Mouse (Mus musculus): ENCODE measurements around the gene Zc3hav1. TPM values are rescaled to one million over a fixed set of nuclear protein-coding genes. Genes with fewer than 3 reads are reported as not detected.
A peak's percentile ranks its signal among the peaks of the same experiment; 100 is the strongest.

Gene Zc3hav1
- 2.3 and 2.5 TPM in 2 replicates for polyA plus RNA-seq (2012; rRNA removed)

DNA sequence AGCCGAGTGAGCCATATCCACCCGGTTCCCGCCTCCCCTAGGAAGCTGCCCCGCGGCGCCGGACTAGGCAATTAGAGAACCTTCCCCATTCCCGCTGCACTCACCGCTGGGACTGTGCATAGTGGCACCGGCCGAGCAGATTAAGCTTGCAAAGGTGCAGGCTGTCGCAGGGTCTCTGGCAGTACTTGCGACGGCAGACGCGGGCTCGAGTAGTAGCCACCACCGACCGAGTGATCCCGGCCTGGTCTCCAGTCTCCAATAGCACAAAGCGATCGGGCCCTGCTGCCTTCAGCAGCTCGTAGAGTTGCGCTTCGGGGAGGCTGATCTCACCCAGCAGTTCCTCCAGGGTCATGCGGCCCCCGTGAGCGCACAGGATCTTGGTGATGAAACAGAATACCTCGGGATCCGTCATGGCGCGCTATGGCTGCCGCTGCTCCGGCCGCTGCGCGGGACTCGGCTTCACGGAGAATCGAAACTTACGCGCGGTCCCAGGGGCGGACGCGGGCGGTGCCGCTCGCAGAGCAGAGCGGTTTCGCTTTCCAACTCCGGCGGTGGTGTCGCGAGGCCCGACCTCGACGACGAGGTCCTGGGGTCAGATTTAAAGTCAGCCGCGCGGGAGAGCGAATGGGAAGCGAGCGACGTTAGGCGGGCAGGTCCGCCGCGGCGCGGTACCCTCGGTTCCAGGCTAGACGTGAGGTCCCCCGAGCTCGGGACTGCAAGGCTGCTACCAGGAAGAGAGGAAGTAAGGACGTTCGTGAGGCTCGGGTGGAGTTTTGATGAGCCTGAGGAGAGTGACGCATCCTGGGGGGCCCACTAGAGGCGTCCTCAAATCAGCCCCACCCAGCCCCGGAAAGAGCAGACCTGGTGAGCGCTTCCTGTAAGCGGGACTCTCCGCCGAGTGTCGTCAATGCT is at the start of gene Zc3hav1:
Zc3hav1 (minus strand) TSS at position 793 of the 912 bp plus-strand sequence.
- Histone ChIP-seq H3K36me3 (ENCODE audit: control insufficient read depth, insufficient read depth, low read length) (no peaks in the 10 kb centered on the region), H3K4me1 (ENCODE audit: control insufficient read depth, insufficient read depth, low read length) (peaks cover 6% of the 10 kb centered on the region), H3K27me3 (ENCODE audit: control insufficient read depth, insufficient read depth, low read length) (no peaks in the 10 kb centered on the region), H3K27ac (ENCODE audit: control insufficient read depth, insufficient read depth, low read depth, low read length) (peak within 1 kb of the TSS; percentile 57), H3K4me3 (ENCODE audit: control insufficient read depth, low read depth, low read length) (peak within 1 kb of the TSS; percentile 86)
- TF ChIP-seq POLR2A (IDR thresholded peaks at IDR 0.05; ENCODE audit: control insufficient read depth, low read depth, low read length) (peak; percentile 42; the same call in 1 of the 2 replicates), CTCF (IDR thresholded peaks at IDR 0.05; ENCODE audit: control insufficient read depth, insufficient read depth, insufficient replicate concordance, low read depth, low read length) (no peak)

DNA sequence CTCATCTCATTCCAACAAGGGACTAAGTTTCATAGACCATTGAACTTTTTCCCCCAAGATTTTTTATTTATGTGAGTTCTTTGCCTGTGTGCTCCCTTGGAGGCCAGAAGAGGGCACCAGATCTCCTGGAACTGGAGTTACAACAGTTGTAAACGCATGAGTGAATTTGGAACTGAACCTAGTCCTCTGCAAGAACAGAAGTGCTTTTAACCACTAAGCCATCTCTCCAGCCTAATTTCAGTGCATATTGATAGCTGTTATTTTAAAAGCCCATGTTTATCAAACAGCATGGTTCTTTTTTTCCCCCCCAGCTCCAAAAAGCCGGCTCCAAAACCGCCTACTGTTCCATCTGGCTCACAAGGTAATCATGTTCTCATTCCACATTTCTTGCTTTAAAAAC is 35.3 kb upstream of the Zc3hav1 start:
- no peak overlapping the region for H3K27ac ChIP-seq (ENCODE audit: control insufficient read depth, insufficient read depth, low read depth, low read length)
- no peak overlapping the region for H3K4me3 ChIP-seq (ENCODE audit: control insufficient read depth, low read depth, low read length)
- no peaks in the 10 kb centered on the region for H3K27me3 ChIP-seq (ENCODE audit: control insufficient read depth, insufficient read depth, low read length)
- H3K4me1 ChIP-seq (ENCODE audit: control insufficient read depth, insufficient read depth, low read length): no peaks in the 10 kb centered on the region
- H3K36me3 ChIP-seq (ENCODE audit: control insufficient read depth, insufficient read depth, low read length): no peaks in the 10 kb centered on the region; the same call in 1 of the 2 replicates
- TF ChIP-seq CTCF (IDR thresholded peaks at IDR 0.05; ENCODE audit: control insufficient read depth, insufficient read depth, insufficient replicate concordance, low read depth, low read length): no peak

GRCm38 (mm10) chr6:38381129-38381771 is 26.8 kb upstream of the Zc3hav1 start, which contains the start of gene Ttc26:
Gene Ttc26 (plus strand): TSS chr6:38381469.
- Histone ChIP-seq H3K27ac (ENCODE audit: control insufficient read depth, insufficient read depth, low read depth, low read length) (peak within 1 kb of the TSS; percentile 80; the same call in 1 of the 2 replicates), H3K36me3 (ENCODE audit: control insufficient read depth, insufficient read depth, low read length) (no peaks in the 10 kb centered on the region; the same call in none of the 2 replicates), H3K4me3 (ENCODE audit: control insufficient read depth, low read depth, low read length) (peak within 1 kb of the TSS; percentile 97), H3K4me1 (ENCODE audit: control insufficient read depth, insufficient read depth, low read length) (peaks cover 2% of the 10 kb centered on the region; the same call in 1 of the 2 replicates), H3K27me3 (ENCODE audit: control insufficient read depth, insufficient read depth, low read length) (no peaks in the 10 kb centered on the region)
- TF ChIP-seq POLR2A (IDR thresholded peaks at IDR 0.05; ENCODE audit: control insufficient read depth, low read depth, low read length) (peak; percentile 69), CTCF (IDR thresholded peaks at IDR 0.05; ENCODE audit: control insufficient read depth, insufficient read depth, insufficient replicate concordance, low read depth, low read length) (no peak)

DNA sequence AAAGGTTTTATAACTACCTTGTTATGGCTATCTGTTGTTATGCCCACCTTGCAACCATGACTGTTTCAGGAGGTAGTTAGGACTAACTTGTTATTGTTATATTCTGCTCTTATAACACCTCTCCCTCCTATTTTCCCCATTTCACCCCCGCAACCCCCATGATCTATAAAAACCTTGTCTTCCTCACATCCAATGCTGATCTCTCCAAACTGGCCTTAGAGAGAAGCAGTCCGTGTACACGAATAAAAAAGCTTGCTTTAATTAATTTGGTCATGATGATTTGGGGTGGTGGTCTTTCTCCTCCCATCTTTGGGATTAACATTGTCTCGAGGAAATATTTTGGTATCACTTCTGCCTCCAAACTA is 26.3 kb upstream of the Zc3hav1 start:
- Histone ChIP-seq H3K27me3 (ENCODE audit: control insufficient read depth, insufficient read depth, low read length) (no peaks in the 10 kb centered on the region), H3K4me3 (ENCODE audit: control insufficient read depth, low read depth, low read length) (peak overlapping the region; percentile 97), H3K27ac (ENCODE audit: control insufficient read depth, insufficient read depth, low read depth, low read length) (peak overlapping the region; percentile 80; the same call in 1 of the 2 replicates), H3K4me1 (ENCODE audit: control insufficient read depth, insufficient read depth, low read length) (peaks cover 2% of the 10 kb centered on the region; the same call in 1 of the 2 replicates), H3K36me3 (ENCODE audit: control insufficient read depth, insufficient read depth, low read length) (no peaks in the 10 kb centered on the region; the same call in none of the 2 replicates)
- TF ChIP-seq CTCF (IDR thresholded peaks at IDR 0.05; ENCODE audit: control insufficient read depth, insufficient read depth, insufficient replicate concordance, low read depth, low read length): no peak
- TF ChIP-seq POLR2A (IDR thresholded peaks at IDR 0.05; ENCODE audit: control insufficient read depth, low read depth, low read length): no peak

GRCm38 (mm10) chr6:38374271-38374670 is 19.9 kb upstream of the Zc3hav1 start:
- Histone ChIP-seq H3K27me3 (ENCODE audit: control insufficient read depth, insufficient read depth, low read length) (no peaks in the 10 kb centered on the region), H3K36me3 (ENCODE audit: control insufficient read depth, insufficient read depth, low read length) (no peaks in the 10 kb centered on the region), H3K27ac (ENCODE audit: control insufficient read depth, insufficient read depth, low read depth, low read length) (no peak overlapping the region), H3K4me1 (ENCODE audit: control insufficient read depth, insufficient read depth, low read length) (no peaks in the 10 kb centered on the region), H3K4me3 (ENCODE audit: control insufficient read depth, low read depth, low read length) (no peak overlapping the region)
- TF ChIP-seq CTCF (IDR thresholded peaks at IDR 0.05; ENCODE audit: control insufficient read depth, insufficient read depth, insufficient replicate concordance, low read depth, low read length) (no peak), POLR2A (IDR thresholded peaks at IDR 0.05; ENCODE audit: control insufficient read depth, low read depth, low read length) (no peak)

GRCm38 (mm10) chr6:38369945-38370344 is 15.5 kb upstream of the Zc3hav1 start:
- Histone ChIP-seq H3K4me3 (ENCODE audit: control insufficient read depth, low read depth, low read length) (no peak overlapping the region), H3K27me3 (ENCODE audit: control insufficient read depth, insufficient read depth, low read length) (no peaks in the 10 kb centered on the region), H3K36me3 (ENCODE audit: control insufficient read depth, insufficient read depth, low read length) (no peaks in the 10 kb centered on the region), H3K27ac (ENCODE audit: control insufficient read depth, insufficient read depth, low read depth, low read length) (no peak overlapping the region), H3K4me1 (ENCODE audit: control insufficient read depth, insufficient read depth, low read length) (no peaks in the 10 kb centered on the region)
- peak; percentile 24; the same call in 1 of the 2 replicates for TF ChIP-seq CTCF (IDR thresholded peaks at IDR 0.05; ENCODE audit: control insufficient read depth, insufficient read depth, insufficient replicate concordance, low read depth, low read length)
- TF ChIP-seq POLR2A (IDR thresholded peaks at IDR 0.05; ENCODE audit: control insufficient read depth, low read depth, low read length): no peak

GRCm38 (mm10) chr6:38364121-38364520 is 9.7 kb upstream of the Zc3hav1 start:
- Histone ChIP-seq H3K36me3 (ENCODE audit: control insufficient read depth, insufficient read depth, low read length) (no peaks in the 10 kb centered on the region), H3K4me1 (ENCODE audit: control insufficient read depth, insufficient read depth, low read length) (no peaks in the 10 kb centered on the region), H3K27ac (ENCODE audit: control insufficient read depth, insufficient read depth, low read depth, low read length) (no peak overlapping the region), H3K27me3 (ENCODE audit: control insufficient read depth, insufficient read depth, low read length) (no peaks in the 10 kb centered on the region), H3K4me3 (ENCODE audit: control insufficient read depth, low read depth, low read length) (no peak overlapping the region)
- TF ChIP-seq CTCF (IDR thresholded peaks at IDR 0.05; ENCODE audit: control insufficient read depth, insufficient read depth, insufficient replicate concordance, low read depth, low read length) (no peak), POLR2A (IDR thresholded peaks at IDR 0.05; ENCODE audit: control insufficient read depth, low read depth, low read length) (no peak)
